Mouse (Mus musculus): ENCODE results near the gene Map4k2.

The Map4k2 gene

DNA sequence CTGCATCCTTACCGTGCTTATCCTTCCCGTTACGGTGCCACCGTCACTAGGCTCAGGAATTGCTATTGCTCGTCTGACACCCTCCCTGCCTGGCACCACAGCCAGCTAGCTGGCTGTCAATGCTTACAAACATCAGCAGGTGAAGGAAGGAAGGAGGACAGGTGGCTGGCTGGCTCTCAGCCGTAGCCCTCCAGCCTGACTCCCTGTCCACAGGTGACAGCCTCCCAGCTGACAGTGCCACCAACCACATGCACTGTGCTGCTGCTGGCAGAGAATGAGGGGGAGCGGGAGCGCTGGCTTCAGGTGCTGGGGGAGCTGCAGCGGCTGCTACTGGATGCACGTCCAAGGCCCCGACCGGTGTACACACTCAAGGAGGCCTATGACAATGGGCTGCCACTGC lies 22.8 kb upstream of the Map4k2 start:
- DNase-seq = no peak

DNA sequence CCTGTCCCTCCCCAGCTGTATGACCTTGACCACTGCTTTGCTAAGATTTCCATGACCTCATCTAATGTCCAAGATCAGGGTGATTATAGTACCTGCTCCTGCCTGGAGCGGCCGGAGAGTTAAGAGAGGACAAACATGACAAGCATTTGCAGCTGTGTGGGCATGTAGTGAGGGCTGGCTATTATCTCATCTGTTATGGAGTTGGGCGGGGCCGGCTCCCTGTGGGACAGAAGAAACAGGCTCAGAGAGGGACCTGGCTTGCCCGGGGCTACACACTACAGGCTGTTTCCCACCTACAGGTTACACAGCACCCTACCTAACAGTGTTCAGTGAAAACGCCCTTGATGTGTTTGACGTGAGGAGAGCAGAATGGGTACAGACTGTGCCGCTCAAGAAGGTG lies 19.6 kb upstream of the Map4k2 start:
- no peak for DNase-seq

DNA sequence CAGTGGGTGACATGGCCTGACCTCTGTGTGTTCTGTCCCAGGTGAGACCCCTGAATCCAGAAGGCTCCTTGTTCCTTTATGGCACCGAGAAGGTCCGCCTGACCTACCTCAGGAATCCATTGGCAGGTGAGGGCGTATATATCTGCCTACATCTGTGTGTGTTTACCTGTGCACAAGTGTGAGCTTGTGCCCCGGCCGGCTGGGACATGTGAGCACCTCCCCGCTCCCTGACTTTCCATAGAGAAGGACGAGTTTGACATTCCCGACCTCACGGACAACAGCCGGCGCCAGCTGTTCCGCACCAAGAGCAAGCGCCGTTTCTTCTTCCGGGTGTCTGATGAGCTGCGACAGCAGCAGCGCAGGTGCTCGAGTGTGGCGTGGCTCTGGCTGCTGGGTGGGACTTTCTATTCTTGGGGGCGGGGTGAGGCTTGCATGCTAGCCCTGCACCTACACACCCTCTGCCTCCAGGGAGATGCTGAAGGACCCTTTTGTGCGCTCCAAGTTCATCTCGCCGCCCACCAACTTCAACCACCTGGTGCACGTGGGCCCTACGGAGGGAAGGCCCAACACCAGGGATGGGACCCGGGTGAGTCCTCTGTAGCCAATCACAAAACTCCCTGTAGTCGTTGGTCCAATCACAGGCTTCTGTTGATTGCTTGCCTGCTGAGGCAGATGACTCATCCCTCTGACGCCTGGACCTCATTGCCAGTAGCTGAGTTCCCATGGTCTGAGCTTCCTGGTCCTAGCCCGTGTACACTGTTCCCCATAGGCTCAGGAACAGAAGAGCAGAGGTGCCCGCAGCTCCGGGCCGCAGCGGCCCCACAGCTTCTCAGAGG lies 18.9 kb upstream of the Map4k2 start:
- DNase-seq = no peak

DNA sequence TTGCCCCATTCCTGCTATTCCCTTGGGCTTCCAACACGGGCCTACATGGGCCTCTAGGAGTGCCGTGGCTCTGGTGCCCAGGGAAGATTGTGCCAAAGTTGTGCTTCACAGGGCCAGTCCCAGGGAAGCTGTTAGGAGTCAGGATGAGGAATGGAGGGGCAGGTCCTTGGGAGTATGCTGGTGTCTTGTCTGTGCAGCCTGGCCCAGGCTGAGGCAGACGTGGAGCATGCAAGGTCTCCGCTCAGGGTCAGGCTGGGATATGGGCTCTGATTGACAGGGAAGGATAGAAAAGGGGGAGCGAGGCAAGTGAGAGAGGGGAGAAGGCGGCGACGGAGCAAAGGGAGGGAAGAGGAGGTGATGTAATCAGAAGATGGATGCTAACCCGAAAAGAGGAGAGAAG lies 16.2 kb upstream of the Map4k2 start:
- DNase-seq = no peak

DNA sequence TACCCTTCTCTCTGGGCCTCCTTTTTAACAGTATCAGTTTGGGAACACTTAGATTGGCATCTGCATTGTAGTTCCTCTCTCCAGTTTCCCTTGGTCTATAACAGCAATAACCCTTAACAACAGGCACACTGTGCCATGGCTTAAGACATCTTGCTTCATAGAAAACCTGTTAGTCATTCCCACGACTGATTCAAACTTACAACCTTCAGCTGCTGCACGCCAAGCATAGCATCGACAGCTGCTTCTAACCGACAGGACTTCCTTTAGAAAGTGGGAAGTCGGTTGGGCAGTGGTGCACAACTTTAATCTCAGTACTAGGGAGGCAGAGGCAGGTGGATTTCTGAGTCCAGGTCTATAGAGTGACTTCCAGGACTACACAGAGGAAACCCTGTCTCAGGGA lies 9.8 kb upstream of the Map4k2 start:
- no peak for DNase-seq

DNA sequence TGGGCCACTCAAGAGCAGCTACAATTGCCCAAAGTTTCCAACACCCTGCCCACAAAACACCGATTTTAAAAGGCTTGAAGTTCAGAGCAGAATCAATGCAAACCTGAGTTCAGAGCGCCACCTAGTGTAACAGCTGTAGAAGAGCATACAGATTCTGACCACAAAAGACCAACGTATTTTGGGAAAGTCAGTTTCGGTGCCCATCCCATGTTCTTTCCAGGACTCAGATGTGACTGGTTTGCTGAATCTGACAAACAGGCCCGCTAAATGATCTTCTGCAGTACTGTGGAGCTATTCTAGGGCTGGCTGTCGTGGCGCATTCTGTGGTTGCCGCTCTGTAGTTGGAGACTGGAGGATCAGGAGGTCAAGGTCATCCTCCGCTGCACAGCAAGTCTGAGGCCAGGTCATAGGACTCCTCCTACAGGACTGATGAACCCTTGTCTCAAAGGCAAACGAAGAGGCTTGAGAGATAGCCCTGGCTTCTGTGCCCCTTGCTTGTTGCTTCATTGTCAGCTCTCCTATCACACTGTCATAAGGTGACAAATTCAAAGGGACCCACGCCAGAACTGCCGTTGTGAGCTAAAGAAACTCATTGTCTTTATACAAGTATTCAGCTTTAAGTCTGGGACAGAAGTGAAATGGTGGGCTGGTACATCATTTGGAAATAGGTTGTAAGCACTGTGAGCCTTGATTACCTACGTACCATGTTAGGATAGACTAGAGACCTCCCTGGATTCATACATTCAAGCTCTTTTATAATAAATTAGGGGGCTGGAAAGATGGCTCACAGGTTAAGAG lies 9.0 kb upstream of the Map4k2 start:
- DNase-seq = peak; percentile 74 to 77

DNA sequence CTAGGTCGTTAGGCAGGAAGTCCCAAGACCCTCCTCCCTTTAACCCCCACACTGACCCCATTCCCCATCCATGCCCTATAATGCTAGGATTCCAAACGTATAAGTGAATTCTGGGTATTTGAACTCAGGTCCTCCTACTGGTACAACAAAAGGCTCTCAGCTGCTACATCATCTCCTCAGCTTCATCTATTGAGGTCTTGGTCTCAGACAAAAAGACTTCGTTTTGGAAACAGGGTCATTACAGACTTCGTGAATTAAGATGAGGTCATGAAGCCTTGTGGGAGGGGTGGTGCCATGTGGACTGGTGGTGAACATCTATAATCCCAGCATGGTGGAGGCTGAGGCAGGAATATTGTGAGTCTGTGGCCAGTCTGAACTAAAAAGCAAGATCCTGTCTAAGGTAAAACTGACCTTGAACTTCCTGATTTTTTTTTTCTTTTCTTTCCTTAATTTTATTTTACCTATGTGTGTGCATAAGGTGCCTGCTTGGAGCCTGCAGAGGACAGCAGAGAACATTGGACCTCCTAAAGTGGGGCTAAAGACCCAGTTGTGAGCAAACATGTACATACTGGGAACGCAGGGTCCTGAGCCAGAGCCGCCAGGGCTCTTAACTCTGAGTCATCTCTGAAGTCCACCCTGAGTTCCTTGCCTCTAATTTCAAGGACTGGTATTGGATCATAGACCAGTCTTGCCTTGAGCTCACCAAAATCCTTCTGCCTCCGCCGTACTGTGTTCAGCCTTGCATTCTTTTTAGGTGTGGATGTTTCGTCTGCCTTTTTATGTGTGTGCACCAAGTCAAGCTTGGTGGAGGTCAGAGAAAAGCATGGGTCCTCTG lies 7.0 kb upstream of the Map4k2 start:
- DNase-seq = no peak

DNA sequence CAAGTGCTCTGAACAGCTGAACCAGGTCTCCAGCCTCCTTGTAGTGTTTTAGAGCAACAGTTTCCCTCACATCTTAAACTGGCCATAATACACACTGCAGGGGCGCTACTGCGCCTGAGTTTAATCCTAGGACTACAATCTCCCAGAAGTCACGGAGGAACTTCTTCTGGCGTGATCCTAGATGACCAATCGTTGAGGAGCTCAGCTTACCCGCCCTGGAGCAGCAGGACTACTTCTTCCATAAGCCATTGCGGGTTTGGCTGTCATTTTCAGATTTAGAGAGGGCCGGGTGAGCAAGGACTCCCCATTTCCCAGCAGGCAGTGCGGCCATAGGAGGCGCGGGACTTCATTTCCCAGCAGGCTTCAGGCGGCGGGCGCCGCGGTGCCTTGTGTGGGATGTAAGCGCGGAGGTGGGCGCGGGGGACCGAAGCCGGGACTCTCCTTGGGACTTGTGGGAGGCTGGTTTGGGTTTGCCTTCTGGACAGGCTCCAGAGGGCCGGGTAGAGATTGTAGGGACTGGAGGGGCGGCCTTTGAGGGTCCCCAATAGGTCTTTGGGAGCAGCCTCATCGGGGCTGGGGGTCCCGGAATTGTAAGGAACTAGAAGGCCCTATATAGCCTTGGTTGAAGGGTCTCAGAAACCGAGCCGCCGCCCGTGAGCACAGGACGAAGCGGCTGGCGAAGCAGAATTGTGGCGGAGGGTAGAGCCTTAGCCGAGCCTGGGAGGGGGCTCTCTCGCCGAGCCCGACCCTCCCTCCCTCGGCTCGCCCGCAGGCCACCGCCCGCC lies 6.1 kb upstream of the Map4k2 start, which contains the start of gene Men1:
Gene Men1 (plus strand): TSS at position 307 of the 785 bp plus-strand sequence.
- peak; percentile 84 to 86 for DNase-seq

DNA sequence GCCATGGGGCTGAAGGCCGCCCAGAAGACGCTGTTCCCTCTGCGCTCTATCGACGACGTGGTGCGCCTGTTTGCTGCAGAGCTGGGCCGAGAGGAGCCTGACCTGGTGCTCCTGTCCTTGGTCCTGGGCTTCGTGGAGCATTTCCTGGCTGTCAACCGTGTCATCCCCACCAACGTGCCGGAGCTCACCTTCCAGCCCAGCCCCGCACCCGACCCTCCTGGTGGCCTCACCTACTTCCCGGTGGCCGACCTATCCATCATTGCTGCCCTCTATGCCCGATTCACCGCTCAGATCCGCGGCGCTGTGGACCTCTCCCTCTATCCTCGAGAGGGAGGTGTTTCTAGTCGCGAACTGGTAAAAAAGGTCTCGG lies 5.5 kb upstream of the Map4k2 start:
- DNase-seq = no peak

DNA sequence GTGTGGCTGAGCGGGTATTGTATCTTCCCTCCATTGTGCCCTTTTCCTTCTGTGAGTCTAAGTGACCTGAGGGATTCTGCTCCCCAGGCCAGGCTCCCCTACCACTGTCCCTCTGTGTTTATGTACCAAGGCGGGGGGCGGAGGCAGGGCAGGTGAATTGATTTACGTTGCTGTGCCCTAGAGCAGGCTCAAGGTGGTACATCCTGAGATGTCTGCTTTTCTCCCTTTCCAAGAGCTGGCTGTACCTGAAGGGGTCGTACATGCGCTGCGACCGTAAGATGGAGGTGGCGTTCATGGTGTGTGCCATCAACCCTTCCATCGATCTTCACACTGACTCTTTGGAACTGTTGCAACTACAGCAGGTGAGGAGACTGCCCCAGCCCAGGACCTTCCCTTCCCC lies 4.0 kb upstream of the Map4k2 start:
- DNase-seq = no peak

DNA sequence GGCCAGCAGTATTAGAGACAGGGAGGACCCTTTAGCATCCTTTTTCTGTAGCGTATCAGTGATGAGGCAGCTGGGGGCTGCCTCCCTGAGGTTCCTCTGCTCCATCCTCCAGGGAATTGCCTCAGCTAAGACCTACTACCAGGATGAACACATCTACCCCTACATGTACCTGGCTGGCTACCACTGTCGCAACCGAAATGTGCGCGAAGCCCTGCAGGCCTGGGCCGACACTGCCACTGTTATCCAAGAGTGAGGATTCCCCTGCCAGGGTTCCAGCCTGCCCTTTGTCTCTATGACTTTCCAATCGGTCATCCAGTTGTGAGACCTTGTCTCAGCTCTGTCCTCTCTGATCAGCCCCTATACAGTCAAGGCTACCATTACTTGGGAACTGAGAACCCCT lies 2.8 kb upstream of the Map4k2 start:
- DNase-seq = no peak

DNA sequence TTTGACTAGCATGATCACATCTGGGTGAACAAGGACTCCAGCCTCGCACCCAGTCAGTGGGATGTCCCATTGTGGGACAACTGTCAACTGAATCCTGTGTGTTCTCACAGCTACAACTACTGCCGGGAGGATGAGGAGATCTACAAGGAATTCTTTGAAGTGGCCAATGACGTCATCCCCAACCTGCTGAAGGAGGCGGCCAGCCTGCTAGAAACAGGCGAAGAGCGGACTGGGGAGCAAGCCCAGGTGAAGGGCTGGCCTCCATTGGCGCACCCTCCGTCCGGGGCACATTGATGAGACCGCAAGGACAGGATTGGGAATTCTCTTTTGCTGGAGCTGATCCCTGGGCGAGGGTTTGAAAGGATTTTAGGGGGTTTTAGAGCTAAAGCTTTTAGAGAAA lies 2.2 kb upstream of the Map4k2 start:
- DNase-seq = no peak

DNA sequence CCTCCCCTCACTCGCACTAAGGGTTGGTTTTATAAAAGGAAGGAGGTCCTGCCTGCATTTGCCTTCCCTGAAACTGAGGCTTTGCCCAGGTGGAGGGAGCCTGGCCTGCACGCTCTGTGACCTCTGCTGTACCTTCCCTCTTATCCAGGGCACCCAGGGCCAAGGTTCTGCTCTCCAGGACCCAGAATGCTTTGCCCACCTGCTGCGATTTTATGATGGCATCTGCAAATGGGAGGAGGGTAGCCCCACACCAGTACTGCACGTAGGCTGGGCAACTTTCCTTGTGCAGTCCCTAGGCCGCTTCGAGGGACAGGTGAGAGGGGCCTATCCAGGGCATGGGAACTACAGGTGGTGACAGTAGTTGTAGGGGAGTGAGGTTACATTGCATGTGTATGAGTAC lies 1.7 kb upstream of the Map4k2 start:
- DNase-seq = no peak

DNA sequence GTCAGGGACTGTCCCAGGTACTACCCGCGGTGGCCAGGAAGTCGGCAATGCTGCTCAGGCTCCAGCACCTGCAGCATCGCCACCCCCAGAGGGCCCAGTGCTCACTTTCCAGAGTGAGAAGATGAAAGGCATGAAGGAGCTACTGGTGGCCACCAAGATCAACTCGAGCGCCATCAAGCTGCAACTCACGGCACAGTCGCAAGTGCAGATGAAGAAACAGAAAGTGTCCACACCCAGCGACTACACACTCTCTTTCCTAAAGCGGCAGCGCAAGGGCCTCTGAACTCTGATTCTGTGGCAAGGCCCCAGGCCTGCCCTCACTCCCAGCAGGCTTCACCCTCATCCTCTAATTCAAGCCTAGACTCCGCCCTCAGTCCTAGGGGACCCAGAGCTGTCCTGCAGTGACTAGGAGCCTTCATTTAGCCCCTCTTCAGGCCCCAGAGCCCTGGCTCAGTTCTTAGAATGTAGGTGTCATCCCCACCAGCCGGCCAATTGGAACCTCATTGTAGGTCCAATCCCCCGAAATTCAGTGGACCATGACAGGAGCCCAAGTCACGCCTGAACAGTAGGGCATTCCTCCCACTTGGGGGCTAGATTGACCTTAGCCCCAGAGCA lies 938 bp upstream of the Map4k2 start:
- DNase-seq = peak; percentile 73 to 74

DNA sequence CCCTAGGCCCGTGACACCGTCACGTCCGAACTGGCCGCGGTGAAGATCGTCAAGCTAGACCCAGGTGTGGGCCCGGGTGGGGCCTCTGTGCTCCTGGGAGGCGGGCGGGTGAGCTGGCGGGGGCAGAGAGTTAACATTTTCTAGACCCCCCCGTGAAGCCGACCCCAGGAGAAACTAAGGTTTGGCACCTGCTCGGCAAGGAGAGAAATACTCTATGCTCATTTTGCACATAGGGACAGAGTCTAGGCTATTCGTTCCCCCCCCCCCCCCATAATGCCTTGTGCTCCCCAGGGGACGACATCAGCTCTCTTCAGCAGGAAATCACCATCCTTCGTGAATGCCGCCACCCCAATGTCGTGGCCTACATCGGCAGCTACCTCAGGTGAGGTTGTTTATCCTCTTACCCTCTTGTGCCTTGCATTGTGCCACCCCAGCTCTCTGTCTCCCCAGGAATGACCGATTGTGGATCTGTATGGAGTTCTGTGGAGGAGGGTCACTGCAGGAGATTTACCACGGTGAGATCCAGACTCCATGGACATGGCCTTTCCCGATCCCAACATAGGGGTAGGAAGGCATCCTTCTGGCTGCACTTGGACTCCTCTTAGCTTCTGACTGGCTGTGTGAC lies 630 bp downstream of the Map4k2 start:
- no peak for DNase-seq

DNA sequence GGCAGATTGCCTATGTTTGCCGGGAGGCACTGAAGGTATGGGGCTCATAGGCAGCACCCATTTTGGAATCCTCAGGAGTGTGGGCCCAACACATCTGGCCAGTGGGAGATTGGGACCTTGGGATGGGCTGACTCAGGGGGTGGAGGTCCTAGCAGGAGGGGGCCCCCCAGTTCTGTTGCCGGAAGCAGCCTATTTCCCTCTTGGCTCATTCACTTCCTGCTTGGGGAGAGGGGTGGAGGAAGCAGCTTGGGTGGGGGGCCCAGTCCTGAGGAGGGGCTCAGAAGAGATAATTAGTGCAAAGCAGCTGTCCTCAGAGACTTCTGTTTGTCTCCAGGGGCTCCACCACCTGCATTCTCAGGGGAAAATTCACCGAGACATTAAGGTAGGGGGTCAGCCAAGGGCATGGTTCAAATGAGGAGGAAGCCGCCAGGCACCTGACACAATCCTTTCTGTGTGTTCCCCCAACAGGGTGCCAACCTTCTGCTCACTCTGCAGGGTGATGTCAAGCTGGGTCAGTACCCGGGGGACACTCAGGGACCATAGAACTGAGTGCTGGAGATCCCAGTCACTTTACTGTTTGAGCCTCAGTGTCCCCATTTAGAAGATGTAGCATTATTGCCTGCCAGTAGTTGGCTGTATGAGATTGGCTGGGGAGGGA lies 1.5 kb downstream of the Map4k2 start:
- no peak for DNase-seq

DNA sequence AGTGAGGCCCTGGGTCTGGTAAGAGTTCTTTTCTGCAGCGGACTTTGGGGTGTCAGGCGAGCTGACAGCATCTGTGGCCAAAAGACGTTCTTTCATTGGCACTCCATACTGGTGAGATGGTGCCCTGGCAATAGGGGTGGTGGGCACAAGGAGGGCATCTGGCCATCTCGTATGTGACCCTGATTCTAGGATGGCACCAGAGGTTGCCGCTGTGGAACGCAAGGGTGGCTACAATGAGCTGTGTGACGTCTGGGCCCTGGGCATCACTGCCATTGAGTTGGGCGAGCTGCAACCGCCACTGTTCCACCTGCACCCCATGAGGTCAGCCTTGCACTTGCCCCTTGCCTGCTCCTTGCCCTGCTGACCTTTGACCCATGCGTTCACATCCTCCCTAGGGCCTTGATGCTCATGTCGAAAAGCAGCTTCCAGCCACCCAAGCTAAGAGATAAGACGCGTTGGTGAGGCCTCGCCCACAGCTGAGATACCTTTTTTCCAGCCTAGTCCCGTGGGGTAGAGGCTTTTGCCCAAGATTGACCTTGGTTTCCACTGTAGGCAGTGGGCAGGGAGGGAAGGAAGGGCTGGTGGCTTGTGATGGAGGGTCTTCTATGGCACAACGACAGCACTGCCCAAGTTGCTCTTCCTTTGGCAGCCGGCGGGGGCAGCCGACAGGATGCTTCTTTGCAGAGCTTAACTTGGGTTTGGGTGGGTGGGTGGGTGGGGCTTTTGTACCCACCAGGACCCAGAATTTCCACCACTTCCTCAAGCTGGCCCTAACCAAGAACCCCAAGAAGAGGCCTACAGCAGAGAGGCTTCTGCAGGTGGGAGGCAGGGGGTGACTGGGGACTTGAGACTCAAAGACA lies 2.4 kb downstream of the Map4k2 start:
- DNase-seq = no peak

DNA sequence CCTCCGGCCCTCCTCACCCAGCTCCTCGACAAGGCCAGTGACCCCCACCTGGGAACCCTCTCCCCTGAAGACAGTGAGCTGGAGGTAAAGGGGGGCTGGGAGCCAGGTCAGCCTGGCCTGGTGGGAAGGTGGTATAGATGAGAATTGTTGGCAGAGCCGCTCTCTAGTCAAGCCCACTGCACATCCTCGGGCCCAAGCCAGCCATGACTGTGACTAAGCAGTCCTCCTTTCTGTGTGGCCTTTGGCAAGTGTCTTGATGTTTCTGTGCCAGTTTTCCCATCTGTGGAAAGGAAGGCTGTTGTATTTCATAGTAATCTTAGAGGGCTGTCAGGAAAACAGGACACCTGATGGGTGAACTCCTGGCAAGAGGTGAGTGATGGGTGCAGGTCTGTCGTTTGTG lies 3.1 kb downstream of the Map4k2 start:
- DNase-seq = no peak

DNA sequence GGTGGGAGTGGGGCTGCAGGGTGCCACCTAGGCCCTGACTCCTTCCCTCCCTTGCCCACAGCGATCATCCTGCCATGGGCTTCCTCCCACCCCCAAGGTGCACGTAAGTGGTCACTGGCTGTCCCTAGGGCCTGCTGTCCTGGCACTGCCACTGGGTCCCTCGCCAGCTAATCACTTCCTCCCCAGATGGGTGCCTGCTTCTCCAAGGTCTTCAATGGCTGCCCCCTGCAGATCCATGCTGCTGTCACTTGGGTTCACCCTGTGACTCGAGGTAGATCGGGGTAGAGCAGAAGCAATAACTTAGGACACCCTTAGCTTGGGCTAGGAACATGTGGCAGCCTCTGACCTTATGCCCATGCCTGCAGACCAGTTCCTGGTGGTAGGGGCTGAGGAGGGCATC lies 5.1 kb downstream of the Map4k2 start:
- DNase-seq = no peak

DNA sequence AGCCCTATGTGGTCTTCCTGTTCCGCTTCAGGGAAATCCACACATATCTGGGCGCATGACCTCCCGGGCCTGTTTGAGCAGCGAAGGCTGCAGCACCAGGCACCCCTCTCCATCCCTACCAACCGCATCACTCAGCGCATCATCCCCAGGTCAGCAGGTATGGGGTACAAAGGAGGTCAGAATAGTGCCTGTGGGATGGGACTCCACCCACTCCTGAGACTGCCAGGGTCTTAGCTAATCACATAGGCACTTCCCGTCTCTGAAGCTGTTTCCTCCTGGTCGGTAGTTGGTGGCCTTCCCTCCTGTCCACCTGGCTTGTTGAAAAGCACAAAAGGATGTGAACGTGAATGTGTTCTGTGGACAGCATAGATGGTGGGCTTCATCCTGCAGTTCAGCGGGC lies 5.7 kb downstream of the Map4k2 start:
- DNase-seq = no peak
